Mouse (Mus musculus): ENCODE results near the gene Olfr56. TPM values are rescaled to one million over a fixed set of nuclear protein-coding genes. Genes with fewer than 3 reads are reported as not detected.
A peak's percentile ranks its signal among the peaks of the same experiment; 100 is the strongest.

Olfr56 gene
- polyA plus RNA-seq, 1 experiment: 0.63 TPM

DNA sequence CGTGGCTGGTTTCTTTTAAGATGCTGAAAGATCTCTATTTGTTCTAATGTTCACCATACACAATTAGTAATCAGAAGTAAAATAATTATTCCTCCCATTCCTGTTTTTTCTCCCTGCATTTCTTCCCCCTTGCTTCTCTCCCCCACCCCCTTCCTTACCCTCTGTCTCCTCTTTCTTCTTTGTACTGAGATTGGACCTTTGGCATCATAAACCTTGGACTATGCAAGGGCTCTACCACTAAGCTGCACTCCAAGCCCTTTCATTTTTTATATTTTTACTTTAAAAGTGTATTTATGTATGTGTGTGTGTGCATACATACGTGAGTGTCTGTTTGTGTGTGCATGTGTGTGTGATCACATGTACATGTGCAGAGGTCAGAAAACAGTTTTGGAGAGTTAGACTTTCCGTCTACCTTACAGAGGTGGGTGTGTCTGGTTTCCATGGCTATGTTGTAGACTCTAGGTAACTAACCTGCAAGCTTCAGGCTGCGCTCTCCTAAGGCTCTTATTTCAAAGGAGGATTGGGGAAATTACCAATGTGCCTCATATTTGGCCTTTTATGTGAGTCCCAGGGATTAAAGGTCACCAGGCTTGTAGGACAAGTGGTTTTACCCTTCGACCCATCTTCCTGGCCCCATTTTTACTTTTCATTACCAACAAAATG is 110.4 kb downstream of the Olfr56 start:
- WGBS: 34% methylated on average over 5 of the region's 5 CpGs
- DNase-seq (ENCODE audit: low read depth, low spot score): no peak

DNA sequence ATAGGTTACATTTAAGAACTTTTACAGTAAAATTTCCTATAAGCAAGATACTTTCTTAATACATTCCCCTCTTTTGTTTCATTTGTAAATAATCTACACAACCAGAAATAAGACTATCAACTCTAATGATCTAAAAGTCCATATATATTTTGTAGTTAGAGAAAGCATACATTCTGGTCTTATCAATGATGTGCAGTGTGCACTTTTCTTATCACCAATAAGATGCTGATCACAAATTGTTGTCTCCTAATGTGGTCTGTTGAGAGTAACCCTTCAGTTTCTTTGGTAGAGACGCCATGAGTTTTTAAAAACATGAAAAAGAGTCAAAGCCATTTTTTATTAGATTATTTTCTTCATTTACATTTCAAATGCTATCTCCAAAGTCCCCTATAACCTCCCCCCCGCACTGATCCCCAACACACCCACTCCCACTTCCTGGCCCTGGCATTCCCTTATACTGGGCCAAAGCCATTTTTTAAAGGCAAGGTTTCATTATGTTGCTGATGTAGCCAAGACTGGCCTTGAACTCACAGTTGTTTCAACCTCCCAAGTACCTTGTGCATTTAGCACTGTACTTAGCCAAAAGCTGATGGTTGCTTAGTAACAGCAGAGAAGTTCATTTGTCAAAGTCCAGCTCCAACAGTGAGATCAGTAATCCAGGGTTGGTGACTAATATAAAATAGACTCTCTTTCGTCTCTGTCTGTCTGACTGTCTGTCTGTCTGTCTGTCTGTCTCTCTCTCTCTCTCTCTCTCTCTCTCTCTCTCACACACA is 111.2 kb downstream of the Olfr56 start:
- WGBS: 59% methylated on average over 3 of the region's 3 CpGs
- no peak for DNase-seq (ENCODE audit: low read depth, low spot score)

DNA sequence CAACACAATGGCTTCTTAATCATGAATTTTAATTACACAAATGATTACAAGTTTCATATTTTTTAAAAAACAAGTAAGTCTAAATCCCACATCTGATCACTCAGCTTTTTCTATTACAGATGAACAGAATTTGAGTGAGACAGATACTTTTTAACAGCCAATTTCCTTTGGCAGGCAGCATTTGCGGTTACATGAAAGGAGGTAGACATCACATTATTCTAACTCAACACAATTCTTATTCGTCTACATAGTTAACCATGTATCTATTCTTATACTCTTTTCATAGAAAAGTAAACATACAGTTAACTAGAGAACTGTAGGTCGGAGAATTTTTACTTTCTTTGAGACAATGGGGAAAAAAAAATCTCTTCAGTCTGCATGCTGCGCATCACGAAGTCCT is 111.9 kb downstream of the Olfr56 start:
- 82% methylated on average over 5 of the region's 5 CpGs for WGBS
- DNase-seq (ENCODE audit: low read depth, low spot score): no peak

DNA sequence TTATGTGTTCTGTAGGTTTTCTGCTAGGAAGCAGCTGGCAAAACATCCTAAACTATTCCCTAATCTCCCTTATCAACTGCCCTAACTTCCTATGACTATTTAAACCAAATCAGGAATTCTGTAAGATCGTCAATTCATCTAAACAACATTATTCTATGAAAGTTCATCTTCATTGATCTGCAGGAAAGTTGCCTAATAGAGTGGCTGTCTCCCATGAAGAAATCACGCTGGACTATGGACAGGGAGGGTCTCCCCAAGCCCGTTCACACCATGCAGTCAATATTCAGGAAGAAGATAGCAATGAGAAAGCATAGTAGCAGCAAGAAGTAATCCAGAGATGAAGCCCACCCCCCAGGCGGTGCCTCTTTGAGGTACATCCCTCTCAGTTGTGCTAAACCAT is 112.5 kb downstream of the Olfr56 start:
- WGBS: 71% methylated on average over 4 of the region's 4 CpGs

DNA sequence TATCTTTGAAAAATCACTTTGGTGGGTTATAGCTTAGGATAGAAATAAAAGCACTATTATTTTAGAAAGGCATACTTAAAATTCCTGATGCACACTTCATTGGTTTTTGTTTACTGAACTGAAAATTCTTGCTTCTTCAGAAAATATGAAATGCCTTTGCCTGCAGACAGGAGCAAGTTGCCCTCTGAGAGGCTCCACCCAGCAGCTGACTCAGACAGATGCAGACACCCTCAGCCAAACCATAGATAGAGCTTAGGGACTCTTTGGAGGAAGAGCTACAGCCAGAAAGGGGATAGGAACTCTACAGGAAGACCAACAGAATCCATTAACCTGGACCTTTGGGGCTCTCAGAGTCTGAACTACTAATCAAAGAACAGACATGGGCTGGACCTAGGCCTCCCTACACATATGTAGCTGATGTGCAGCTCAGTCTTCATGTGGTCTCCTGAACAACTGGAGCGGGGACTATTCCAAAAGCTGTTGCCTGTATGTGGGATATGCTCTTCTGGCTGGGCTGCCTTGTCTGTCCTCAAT is 113.4 kb downstream of the Olfr56 start:
- 95% methylated on average over 1 of the region's 1 CpGs for WGBS
- no peak for DNase-seq (ENCODE audit: low read depth, low spot score)

More for the DNA sequence above, 112.5 kb downstream of the Olfr56 start:
- no peak for DNase-seq (ENCODE audit: low read depth, low spot score)

DNA sequence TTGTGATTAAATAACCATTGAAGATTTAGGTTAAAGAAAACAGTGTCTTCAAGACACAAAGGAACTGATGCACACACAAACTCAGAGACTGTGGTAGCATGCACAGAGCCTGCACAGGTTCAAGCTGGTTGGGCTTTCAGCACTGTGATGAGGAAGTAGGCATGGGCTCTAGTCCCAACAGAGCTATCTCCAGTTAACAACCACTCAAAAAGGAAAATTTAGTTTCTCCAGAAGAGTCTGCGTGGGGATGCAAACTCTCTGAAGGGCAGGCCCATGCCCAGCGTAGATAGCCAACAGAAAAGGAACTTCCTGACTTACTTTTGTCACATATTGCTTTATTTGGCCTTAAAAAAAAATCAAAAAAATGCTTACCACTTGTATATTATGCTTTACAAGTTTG is 114.1 kb downstream of the Olfr56 start:
- DNase-seq (ENCODE audit: low read depth, low spot score): no peak
- WGBS: 87% methylated on average over 2 of the region's 2 CpGs

DNA sequence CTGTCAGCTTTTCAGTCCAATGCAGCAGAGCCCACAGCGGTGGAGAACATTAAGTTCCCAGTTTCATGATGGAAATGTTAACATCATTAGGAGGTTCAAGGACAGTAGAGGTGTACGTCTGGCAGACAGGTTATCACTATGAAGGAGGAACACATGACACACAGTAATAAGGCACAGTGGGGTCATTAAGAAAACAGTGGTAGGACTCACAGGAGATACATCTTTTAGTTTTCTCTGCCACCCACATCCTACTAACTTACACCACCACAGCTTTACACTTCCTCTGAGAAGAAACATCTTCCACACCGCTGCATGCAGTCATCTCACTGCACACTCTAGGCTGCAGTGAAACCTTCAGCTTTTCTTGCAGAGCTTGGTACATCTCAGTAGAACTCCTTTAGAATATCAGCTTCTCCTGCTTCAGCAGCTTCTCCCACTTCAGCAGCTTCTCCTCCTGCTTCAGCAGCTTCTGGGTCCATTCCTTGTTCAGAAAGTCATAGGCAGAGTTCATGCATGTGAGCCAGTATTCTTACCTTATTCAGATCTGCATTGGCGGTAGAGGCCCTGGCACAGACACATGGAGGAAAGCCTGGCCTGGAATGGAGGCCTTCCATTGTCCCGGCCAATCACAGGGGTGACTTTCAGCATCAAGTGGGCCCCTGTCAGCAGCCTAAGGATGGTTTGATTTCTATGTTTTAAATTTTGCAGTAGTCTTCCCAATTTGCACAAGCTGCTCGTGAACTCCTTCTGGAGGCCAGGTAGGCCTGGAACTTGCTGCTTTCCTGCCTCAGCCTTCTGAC is 115.4 kb downstream of the Olfr56 start:
- DNase-seq (ENCODE audit: low read depth, low spot score): no peak
- WGBS: 82% methylated on average over 6 of the region's 6 CpGs

DNA sequence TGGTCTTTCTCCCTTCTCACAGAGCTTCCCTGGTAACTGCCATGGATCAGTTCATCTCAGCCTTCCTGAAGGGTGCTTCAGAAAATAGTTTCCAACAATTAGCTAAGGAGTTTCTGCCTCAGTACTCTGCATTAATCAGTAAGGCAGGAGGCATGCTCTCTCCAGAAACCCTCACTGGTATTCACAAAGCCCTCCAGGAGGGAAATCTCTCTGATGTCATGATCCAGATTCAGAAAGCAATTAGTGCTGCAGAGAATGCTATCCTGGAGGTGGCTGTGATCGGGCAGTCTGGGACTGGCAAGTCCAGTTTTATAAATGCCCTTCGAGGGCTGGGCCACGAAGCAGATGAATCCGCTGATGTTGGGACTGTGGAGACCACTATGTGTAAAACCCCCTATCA is 116.7 kb downstream of the Olfr56 start:
- DNase-seq (ENCODE audit: low read depth, low spot score): no peak
- WGBS: 93% methylated on average over 4 of the region's 4 CpGs

DNA sequence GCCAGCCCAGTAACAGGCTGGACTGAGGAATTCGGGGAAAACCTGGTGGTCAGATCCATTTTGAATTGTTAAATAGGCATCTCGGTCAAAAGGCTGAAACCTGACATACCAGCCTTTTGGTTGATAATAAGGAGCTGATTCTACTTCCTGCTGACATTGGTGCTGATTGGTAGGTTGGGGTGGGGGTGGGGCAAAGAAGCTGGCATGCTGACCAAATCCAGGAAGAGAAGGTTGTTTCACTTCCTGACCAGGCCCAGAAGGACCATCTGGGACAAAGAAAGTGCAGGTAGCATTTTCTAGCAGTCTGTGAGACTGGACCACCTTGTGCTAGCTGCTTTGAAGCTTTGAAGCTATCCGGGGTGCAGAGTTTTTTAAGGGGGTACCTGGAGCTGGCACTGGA is 121.7 kb downstream of the Olfr56 start:
- WGBS: 88% methylated on average over 3 of the region's 3 CpGs

DNA sequence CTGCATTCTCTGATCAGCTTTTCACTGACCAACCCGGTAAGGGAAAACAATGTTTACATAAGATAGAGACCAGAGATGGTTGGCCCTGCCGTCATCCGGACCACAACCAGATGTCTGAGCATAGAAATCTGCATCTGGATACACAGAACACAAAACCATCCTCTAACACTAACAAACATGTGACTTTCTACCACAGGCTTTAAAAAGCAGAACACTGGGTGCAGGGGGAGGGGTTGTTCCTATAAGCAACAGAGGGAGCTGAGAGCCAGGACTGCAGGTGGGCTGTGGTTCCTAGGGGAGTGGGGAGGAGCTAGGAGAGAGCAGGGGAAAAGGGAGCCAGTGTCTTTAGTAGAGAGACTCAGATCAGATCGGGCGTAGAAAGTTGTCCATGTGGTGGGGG is 122.8 kb downstream of the Olfr56 start:
- DNase-seq (ENCODE audit: low read depth, low spot score): no peak
- 62% methylated on average over 5 of the region's 5 CpGs for WGBS

More for the DNA sequence above, 121.7 kb downstream of the Olfr56 start:
- no peak for DNase-seq (ENCODE audit: low read depth, low spot score)

DNA sequence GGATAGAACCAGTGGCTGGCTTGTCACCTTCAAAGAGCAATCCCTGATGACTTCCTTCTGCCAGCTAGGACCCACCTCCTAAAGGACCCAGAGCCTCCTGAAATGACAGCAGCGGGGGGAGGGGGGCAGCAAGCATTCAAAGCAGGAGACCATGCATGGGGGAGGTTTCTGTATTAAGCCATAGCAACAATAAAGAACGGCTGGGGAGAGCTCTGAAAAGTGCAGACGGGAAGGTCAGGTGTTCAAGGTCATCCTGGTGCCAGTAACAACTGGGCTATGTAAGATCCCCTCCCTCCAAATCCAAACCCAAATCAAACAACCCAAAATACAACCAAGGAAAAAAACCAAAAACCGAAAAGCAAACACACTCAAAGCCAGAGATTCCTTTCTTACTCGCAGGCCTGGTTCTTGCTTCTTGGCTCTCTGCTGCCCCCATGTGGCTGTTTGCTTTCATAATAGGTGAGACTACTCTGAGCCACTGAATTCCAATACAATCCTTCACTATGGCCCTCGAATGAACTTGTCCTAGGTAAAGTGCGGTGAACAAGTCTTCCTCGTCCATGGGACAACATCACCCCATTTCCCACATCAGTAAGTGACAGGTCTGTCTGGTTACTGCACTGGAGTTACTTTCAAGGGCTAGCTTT is 124.5 kb downstream of the Olfr56 start:
- 12% methylated on average over 8 of the region's 8 CpGs for WGBS
- peak; percentile 90 for DNase-seq (ENCODE audit: low read depth, low spot score)

DNA sequence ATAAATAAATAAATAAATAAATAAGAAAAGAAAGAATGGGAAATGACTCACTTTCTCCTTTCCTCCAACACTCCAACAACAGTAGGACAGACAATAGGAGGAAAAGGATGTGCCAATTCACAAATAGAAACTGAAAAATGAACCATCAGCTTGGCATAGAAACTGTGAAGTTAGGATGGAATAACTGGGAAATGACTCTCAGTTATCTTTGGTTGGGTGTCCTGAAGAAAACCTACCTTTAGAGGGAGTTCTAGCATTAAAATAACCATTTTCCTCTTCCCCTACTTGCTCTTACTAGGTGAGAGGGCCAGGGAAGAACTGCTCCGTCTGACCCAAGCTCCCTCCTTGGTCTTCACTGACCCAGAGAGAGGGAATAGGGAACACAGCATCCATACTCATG is 127.1 kb downstream of the Olfr56 start:
- DNase-seq (ENCODE audit: low read depth, low spot score): no peak
- 57% methylated on average over 1 of the region's 1 CpGs for WGBS

DNA sequence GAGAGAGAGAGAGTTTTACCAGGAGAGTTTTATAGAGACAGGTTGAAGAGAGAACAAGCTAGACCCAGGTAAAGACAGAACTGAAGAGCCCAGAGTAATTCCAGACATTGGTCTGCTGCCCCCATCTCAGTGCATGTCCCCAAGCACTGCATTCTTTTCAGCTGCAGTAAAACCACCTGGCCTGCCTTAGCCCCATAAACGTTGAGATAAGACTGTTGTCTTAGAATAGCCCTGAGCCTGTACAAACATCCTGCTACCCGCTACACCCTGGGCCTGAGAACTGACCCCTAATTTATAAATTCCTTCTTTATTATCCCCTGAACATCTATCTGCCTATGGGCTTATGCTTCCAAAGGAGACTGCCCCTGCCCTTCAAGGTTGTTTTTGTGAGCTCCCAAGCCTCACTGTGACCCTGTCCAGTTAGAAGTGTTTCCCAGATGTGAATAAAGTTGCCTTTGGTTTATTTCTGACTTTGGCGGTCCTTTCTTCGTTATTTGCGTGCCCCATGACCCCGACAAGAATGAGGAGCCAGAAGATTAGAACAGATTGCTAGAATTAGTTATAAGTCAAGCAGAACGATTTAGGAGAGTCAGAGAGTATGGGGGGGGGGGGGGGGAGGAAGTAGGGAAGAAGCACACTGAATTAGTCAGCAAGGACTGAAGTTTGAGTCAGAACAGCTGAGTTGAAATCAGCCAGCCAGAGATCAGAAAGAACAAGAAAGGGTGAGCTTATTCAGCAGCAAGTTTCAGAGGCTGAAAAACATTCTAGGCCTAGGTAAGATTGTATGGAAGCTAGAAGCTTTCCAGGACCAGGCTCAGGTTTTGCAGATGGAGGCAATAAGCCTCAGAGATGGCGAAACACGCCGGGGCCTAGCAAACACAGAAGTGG is 129.2 kb downstream of the Olfr56 start:
- DNase-seq (ENCODE audit: low read depth, low spot score): no peak
- WGBS: 31% methylated on average over 10 of the region's 10 CpGs

DNA sequence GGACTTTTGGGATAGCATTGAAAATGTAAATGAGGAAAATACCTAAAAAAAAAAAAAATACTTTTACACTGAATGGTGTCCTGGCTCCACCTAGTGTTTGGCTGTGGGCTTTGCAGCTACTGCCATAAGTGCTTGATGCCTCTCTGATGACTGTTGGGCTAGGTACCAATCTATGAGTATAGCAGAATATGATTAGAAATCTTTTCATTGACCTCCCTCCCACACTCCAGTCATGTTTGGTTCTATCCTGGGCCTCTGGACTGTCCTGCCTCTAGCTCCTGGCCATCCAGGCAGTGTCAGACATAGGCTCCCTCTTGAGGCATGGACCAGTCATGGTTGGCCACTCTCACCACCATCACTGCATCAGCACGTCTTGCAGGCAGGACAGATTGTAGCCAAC is 130.1 kb downstream of the Olfr56 start:
- 73% methylated on average over 1 of the region's 1 CpGs for WGBS
- no peak for DNase-seq (ENCODE audit: low read depth, low spot score)

DNA sequence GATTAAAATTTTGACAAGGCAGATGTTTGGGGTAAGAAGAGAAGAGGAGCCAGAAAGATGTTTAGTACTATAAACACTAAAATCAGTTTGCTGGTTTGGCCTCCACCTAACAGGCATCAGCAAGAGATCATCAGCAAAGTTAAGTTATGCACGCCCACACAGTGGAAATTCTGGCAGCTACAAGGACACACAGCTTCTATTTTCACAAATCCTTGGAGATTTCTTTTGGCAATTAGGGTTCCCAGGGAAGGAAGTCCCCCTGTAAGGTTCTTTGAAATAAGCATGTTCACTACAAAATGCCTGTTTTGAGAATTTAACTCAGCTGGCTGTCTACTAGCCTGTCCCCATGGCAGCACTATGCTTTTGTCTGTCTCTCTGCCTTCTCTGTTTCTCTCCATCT is 132.3 kb downstream of the Olfr56 start:
- WGBS: 84% methylated on average over 1 of the region's 1 CpGs
- no peak for DNase-seq (ENCODE audit: low read depth, low spot score)

DNA sequence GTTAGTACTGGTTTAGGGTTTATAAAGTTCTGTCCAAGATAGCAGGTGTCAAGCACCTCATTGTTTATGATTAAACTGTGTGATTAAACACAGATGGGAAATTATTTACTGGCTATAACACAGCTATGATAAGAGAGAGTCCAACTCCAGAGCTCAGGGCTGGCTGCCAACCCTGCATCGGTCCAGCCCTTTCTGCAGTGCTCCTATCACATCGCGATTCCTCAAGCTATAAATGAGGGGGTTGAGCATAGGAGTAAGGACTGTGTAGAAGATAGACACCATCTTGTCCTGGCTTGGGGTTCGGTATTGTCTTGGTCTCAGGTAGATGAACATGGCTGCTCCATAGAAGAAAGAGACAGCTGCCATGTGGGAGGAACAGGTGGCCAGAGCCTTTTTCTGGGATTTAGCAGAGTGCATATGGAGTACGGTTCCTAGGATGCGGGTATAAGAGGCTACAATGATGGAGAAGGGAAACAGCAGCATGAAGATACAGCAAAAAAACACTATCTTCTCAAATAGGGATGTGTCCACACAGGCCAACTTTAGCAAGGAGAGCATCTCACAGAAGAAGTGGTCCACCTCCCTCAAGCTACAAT is 134.0 kb downstream of the Olfr56 start:
- 45% methylated on average over 6 of the region's 6 CpGs for WGBS
- DNase-seq (ENCODE audit: low read depth, low spot score): no peak

DNA sequence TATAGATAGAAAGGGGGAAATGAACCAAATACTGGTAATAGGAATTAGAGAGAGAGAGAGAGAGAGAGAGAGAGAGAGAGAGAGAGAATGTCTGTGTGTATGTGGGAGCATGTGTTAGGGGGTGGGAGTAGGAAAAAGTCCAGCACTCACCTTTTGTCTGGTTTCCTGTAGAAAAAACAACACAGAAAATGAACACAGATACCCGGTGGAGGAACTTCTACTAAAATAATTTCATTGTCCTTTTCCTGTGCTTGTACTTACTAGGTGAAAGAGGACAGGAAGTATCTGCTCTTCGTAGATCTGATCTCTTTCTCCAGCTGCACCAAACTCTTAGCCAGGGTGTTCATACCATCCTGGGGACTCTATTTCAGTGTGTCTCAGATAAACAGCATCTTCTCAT is 135.5 kb downstream of the Olfr56 start:
- no peak for DNase-seq (ENCODE audit: low read depth, low spot score)
- 31% methylated on average over 2 of the region's 2 CpGs for WGBS

DNA sequence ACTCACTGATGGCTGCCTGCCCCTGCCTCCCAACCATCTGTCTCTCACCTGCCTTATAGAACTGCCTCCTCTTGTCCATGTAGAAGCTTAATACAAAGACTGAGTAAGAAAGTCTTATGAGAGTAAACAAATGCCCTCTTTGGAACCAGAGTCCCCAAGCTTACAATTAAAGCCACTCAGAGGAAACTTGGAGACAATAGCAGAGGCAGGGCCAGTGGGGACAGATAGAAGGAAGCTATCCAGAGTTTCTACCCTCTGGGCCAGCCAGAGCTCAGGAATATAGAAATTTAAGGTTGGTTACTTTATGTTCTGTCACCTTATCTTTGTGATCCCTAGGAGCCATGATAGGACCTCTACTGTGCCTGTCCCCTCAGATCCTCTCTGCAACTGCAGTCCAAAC is 136.1 kb downstream of the Olfr56 start, which contains the start of gene Olfr1396:
Olfr1396 (minus strand) TSS at position 101 of the 400 bp plus-strand sequence.
- no peak for DNase-seq (ENCODE audit: low read depth, low spot score)

Data from large intestine, adult 2 months (tissue).